Mouse (Mus musculus) liver, embryonic 14.5 days (tissue): ENCODE data around the gene Mtf1. TPM values are rescaled to one million over a fixed set of nuclear protein-coding genes. Genes with fewer than 3 reads are reported as not detected.

Experiments used
- ATAC-seq: fragments of 200-750 bp; cut with Nextera tagmentation; 2 replicates; pipeline ENCODE4 v1.8.0; 2017; ENCODE audit warnings: moderate number of reproducible peaks, mild to moderate bottlenecking, moderate library complexity; ENCODE audit not compliant: insufficient read depth
- DNase-seq, 3 experiments: peaks; one replicate each; pipeline ENCODE4 v3.0.0-alpha.2; 2012 to 2013; ENCODE audit warnings: low read depth in 3 of 3, low spot score in 3 of 3
- H3K27ac ChIP-seq: fragments of 300-500 bp; sonication (generic); 2 replicates; pipeline ENCODE4 v1.5.1; 2014; ENCODE audit warnings: moderate library complexity, mild to moderate bottlenecking, control low read depth, inconsistent platforms
- H3K27me3 ChIP-seq: fragments of 300-500 bp; sonication (generic); 2 replicates; pipeline ENCODE4 v1.6.1; 2014; ENCODE audit warnings: mild to moderate bottlenecking, low read length, moderate library complexity; ENCODE audit not compliant: control insufficient read depth, insufficient read depth
- H3K36me3 ChIP-seq: fragments of 300-500 bp; sonication (generic); replicated peaks from 2 replicates; pipeline ENCODE4 v1.6.1; 2014; ENCODE audit warnings: low read depth; ENCODE audit not compliant: control insufficient read depth, insufficient read depth
- H3K4me1 ChIP-seq, 2 experiments: fragments of 200-500 bp in 1 of 2; fragments of 300-500 bp in 1 of 2; sonication (generic) in 1 of 2; replicated peaks; 2 replicates each; pipeline ENCODE4 v1.6.1; 2012 to 2014; ENCODE audit warnings: antibody characterized with exemption in 1 of 2, inconsistent platforms in 1 of 2, low read length in 1 of 2; ENCODE audit not compliant: control insufficient read depth in 2 of 2, insufficient read depth in 2 of 2
- H3K4me2 ChIP-seq: fragments of 300-500 bp; sonication (generic); 2 replicates; pipeline ENCODE4 v1.6.1; 2014; ENCODE audit warnings: low read depth, mild to moderate bottlenecking, control low read depth, moderate library complexity
- H3K4me3 ChIP-seq, 2 experiments: fragments of 200-500 bp in 1 of 2; fragments of 300-500 bp in 1 of 2; sonication (generic) in 1 of 2; 2 replicates each; pipeline ENCODE4 v1.5.1; 2012 to 2014; ENCODE audit warnings: low read depth in 2 of 2, low read length in 2 of 2, mild to moderate bottlenecking in 2 of 2, control low read depth in 1 of 2, inconsistent platforms in 1 of 2, moderate library complexity in 1 of 2; ENCODE audit not compliant: insufficient read depth in 1 of 2
- H3K9ac ChIP-seq: fragments of 300-500 bp; sonication (generic); replicated peaks from 2 replicates; pipeline ENCODE4 v1.6.1; 2014; ENCODE audit warnings: mild to moderate bottlenecking, control low read depth, moderate library complexity
- H3K9me3 ChIP-seq: fragments of 300-500 bp; sonication (generic); 2 replicates; pipeline ENCODE4 v1.6.1; 2016; ENCODE audit warnings: low read length, mixed read lengths; ENCODE audit not compliant: control insufficient read depth
- CTCF ChIP-seq: IDR thresholded peaks from 2 replicates; pipeline ENCODE4 v1.5.1; 2016; ENCODE audit warnings: antibody characterized with exemption, low read depth, control low read depth
- EP300 ChIP-seq: IDR thresholded peaks from 2 replicates; pipeline ENCODE4 v1.6.1; 2016; ENCODE audit warnings: antibody characterized with exemption, low read depth
- WGBS: fragments of 180-500 bp; shearing (Covaris S2); extraction: QIAGEN DNeasy Blood & Tissue Kit; methylation state at CpG from one replicate; pipeline ENCODE4 v1.1.7; 2014; ENCODE audit not compliant: insufficient replicate concordance; 5-methylcytosine and 5-hydroxymethylcytosine counted together
- polyA plus RNA-seq, 2 experiments: library from polyadenylated mRNA; depleted of rRNA in 1 of 2; stranded (reverse) in 1 of 2; unstranded in 1 of 2; fragments of >200 nt; fragmentation: Nextera tagmentation in 1 of 2; extraction: Ambion mirVana in 1 of 2; gene quantifications; 2 replicates each; pipeline versions ENCODE4 v1.2.1 to v1.2.3; 2012 to 2014

The Mtf1 gene
- polyA plus RNA-seq, 2 experiments: 7.1 to 10.9 TPM

- peaks cover 0 to 14% of the 10 kb centered on the region in 2 experiments; a peak in 2 of 4 replicates for H3K4me1 ChIP-seq
- ATAC-seq: no peak
- H3K4me3 ChIP-seq: no peak overlapping the region
- no peak overlapping the region for H3K9ac ChIP-seq
- no peak overlapping the region for H3K27ac ChIP-seq
- DNase-seq: no peak
- no peaks in the 10 kb centered on the region for H3K9me3 ChIP-seq
- WGBS: 75% methylated on average over 4 of the region's 4 CpGs
- no peaks in the 10 kb centered on the region for H3K27me3 ChIP-seq
- no peak for TF ChIP-seq EP300
- no peak for TF ChIP-seq CTCF
- no peak overlapping the region for H3K4me2 ChIP-seq
- H3K36me3 ChIP-seq: peaks cover 34% of the 10 kb centered on the region
Measured at GRCm38 (mm10) chr4:124818832-124819231, 16.9 kb downstream of the Mtf1 start.

- H3K4me1 ChIP-seq: no peaks in the 10 kb centered on the region
- H3K4me3 ChIP-seq: no peak overlapping the region
- no peaks in the 10 kb centered on the region for H3K27me3 ChIP-seq
- no peaks in the 10 kb centered on the region for H3K9me3 ChIP-seq
- ATAC-seq: no peak
- WGBS: 85% methylated on average over 6 of the region's 6 CpGs
- H3K27ac ChIP-seq: no peak overlapping the region
- no peak for TF ChIP-seq EP300
- no peak for TF ChIP-seq CTCF
- no peak for DNase-seq
- peaks cover 48% of the 10 kb centered on the region for H3K36me3 ChIP-seq
- H3K9ac ChIP-seq: no peak overlapping the region
- no peak overlapping the region for H3K4me2 ChIP-seq
Measured at GRCm38 (mm10) chr4:124824967-124825366, 23.1 kb downstream of the Mtf1 start.

- ATAC-seq (no peak), DNase-seq (no peak)
- Histone ChIP-seq H3K27ac (no peak overlapping the region), H3K9ac (no peak overlapping the region), H3K9me3 (no peaks in the 10 kb centered on the region), H3K4me2 (no peak overlapping the region), H3K4me3 (no peak overlapping the region), H3K27me3 (no peaks in the 10 kb centered on the region), H3K4me1 (no peaks in the 10 kb centered on the region), H3K36me3 (peaks cover 44% of the 10 kb centered on the region)
- no peak for TF ChIP-seq EP300
- no peak for TF ChIP-seq CTCF
- 90% methylated on average over 21 of the region's 21 CpGs for WGBS
Measured at GRCm38 (mm10) chr4:124825371-124825965, 23.6 kb downstream of the Mtf1 start.

- H3K9ac ChIP-seq: no peak overlapping the region
- no peak overlapping the region for H3K4me3 ChIP-seq
- no peak overlapping the region for H3K27ac ChIP-seq
- H3K9me3 ChIP-seq: no peaks in the 10 kb centered on the region
- ATAC-seq (no peak), DNase-seq (no peak)
- TF ChIP-seq CTCF (no peak), EP300 (no peak)
- H3K4me1 ChIP-seq: no peaks in the 10 kb centered on the region
- 62% methylated on average over 5 of the region's 5 CpGs for WGBS
- H3K36me3 ChIP-seq: peaks cover 25% of the 10 kb centered on the region
- no peak overlapping the region for H3K4me2 ChIP-seq
- no peaks in the 10 kb centered on the region for H3K27me3 ChIP-seq
Measured at GRCm38 (mm10) chr4:124829671-124830070, 27.8 kb downstream of the Mtf1 start.

GRCm38 (mm10) chr4:124832796-124833195, 30.9 kb downstream of the Mtf1 start:
- Histone ChIP-seq H3K27me3 (no peaks in the 10 kb centered on the region), H3K4me2 (no peak overlapping the region), H3K27ac (no peak overlapping the region), H3K4me3 (no peak overlapping the region), H3K4me1 (no peaks in the 10 kb centered on the region), H3K36me3 (peaks cover 20% of the 10 kb centered on the region), H3K9me3 (no peaks in the 10 kb centered on the region), H3K9ac (no peak overlapping the region)
- TF ChIP-seq EP300 (no peak), CTCF (no peak)
- no peak for ATAC-seq
- DNase-seq: no peak
- WGBS: 88% methylated on average over 10 of the region's 10 CpGs
